In genomic region chr12:102426285-102426684, GRCm38 (mm10) we compare ENCODE assay signal across 11 mouse cellular contexts. TPM values are rescaled to one million over a fixed set of nuclear protein-coding genes. Genes with fewer than 3 reads are reported as not detected.
DNase-seq lines count a peak whose midpoint lies in the region; ATAC-seq lines count a peak whose summit lies in the region.
"Had no signal": no experiment of that assay in that cellular context is flagged by ENCODE, and none has a peak within 500 bp of the region (broad histone marks: within the 10 kb centered on the region; RNA-seq: fewer than 3 reads in every experiment).

No protein-coding gene starts in this region.

- no peaks in the 10 kb centered on the region for H3K27me3 ChIP-seq in heart, embryonic 13.5 days (replicated peaks)
- H3K27me3 ChIP-seq in intestine, embryonic 15.5 days (replicated peaks): no peaks in the 10 kb centered on the region
- no peaks in the 10 kb centered on the region for H3K27me3 ChIP-seq in forebrain, embryonic 12.5 days
- H3K27me3 ChIP-seq: midbrain, embryonic 13.5 days had no signal

- peaks cover 15% of the 10 kb centered on the region for H3K36me3 ChIP-seq in heart, embryonic 13.5 days
- no peaks in the 10 kb centered on the region for H3K36me3 ChIP-seq in intestine, embryonic 15.5 days
- peaks cover 13% of the 10 kb centered on the region; the same call in 1 of the 2 replicates for H3K36me3 ChIP-seq in forebrain, embryonic 12.5 days (replicated peaks)

- no peak overlapping the region for H3K4me2 ChIP-seq in heart, embryonic 13.5 days
- no peak overlapping the region for H3K4me2 ChIP-seq in intestine, embryonic 15.5 days (replicated peaks)
- H3K4me2 ChIP-seq in forebrain, embryonic 12.5 days: no peak overlapping the region
- H3K4me2 ChIP-seq: midbrain, embryonic 13.5 days had no signal

- H3K9me3 ChIP-seq in heart, embryonic 13.5 days: peaks cover 6% of the 10 kb centered on the region; the same call in 1 of the 2 replicates
- no peaks in the 10 kb centered on the region for H3K9me3 ChIP-seq in intestine, embryonic 15.5 days
- H3K9me3 ChIP-seq in forebrain, embryonic 12.5 days: no peaks in the 10 kb centered on the region

- WGBS in heart, embryonic 13.5 days: 67% methylated on average over 7 of the region's 7 CpGs
- WGBS in intestine, embryonic 15.5 days: 86% methylated on average over 7 of the region's 7 CpGs
- 97% methylated on average over 7 of the region's 7 CpGs for WGBS in forebrain, embryonic 12.5 days

- ATAC-seq in heart, embryonic 13.5 days (ENCODE audit: extremely low read depth, insufficient number of reproducible peaks, low FRiP score, low TSS enrichment): peak; percentile 80
- peak; percentile 79 for ATAC-seq in intestine, embryonic 15.5 days
- ATAC-seq in monocyte, adult 5-6 weeks (replicated peaks; ENCODE audit: insufficient number of reproducible peaks, low FRiP score, low TSS enrichment, poor library complexity, severe bottlenecking): peak; percentile 43; the same call in 1 of the 2 replicates
- ATAC-seq in forebrain, embryonic 12.5 days (ENCODE audit: low FRiP score): no peak
- ATAC-seq: midbrain, embryonic 13.5 days had no signal

- H3K9ac ChIP-seq in heart, embryonic 13.5 days: no peak overlapping the region
- H3K9ac ChIP-seq in intestine, embryonic 15.5 days: no peak overlapping the region
- H3K9ac ChIP-seq in forebrain, embryonic 12.5 days: no peak overlapping the region
- H3K9ac ChIP-seq: midbrain, embryonic 13.5 days had no signal

- DNase-seq in heart, postnatal 4 days: no peak
- peak; percentile 85 for DNase-seq in MN1 (ENCODE audit: low spot score)
- DNase-seq in left cerebral cortex, adult 18-20 months (ENCODE audit: low spot score in 2 of 2): no peak
- DNase-seq in cerebellum, adult 8-10 months: no peak
- DNase-seq: gastrocnemius, postnatal 36 days; kidney, adult 18-20 months had no signal

- no peak overlapping the region for H3K4me3 ChIP-seq in heart, embryonic 13.5 days
- no peak overlapping the region for H3K4me3 ChIP-seq in intestine, embryonic 15.5 days (replicated peaks)
- H3K4me3 ChIP-seq in forebrain, embryonic 12.5 days (replicated peaks): no peak overlapping the region
- H3K4me3 ChIP-seq: midbrain, embryonic 13.5 days had no signal

- no peak overlapping the region; the same call in 1 of the 2 replicates for H3K27ac ChIP-seq in heart, embryonic 13.5 days (replicated peaks)
- no peak overlapping the region for H3K27ac ChIP-seq in intestine, embryonic 15.5 days
- no peak overlapping the region for H3K27ac ChIP-seq in forebrain, embryonic 12.5 days
- H3K27ac ChIP-seq: midbrain, embryonic 13.5 days had no signal

- H3K4me1 ChIP-seq in heart, embryonic 13.5 days: peaks cover 40% of the 10 kb centered on the region
- no peaks in the 10 kb centered on the region for H3K4me1 ChIP-seq in intestine, embryonic 15.5 days (replicated peaks)
- no peaks in the 10 kb centered on the region for H3K4me1 ChIP-seq in forebrain, embryonic 12.5 days
- H3K4me1 ChIP-seq: midbrain, embryonic 13.5 days had no signal

RNA-seq across cellular contexts. Expression of gene Lgmn, which starts 13.3 kb away (rescaled TPM):
- polyA plus RNA-seq in heart, embryonic 13.5 days (2015; fragmentation: Nextera tagmentation; extraction: Ambion mirVana): 119 and 122 TPM in 2 replicates
- 10 to 100 TPM; 68.9 to 76.9 TPM for total RNA-seq in heart, postnatal 4 days (2021)
- 81.0 and 84.1 TPM in 2 replicates for polyA plus RNA-seq in intestine, embryonic 15.5 days (2015; fragmentation: Nextera tagmentation; extraction: Ambion mirVana)
- 99.2 to 194 TPM (median 145 TPM) in 3 replicates for total RNA-seq in monocyte, adult 5-6 weeks (2017)
- total RNA-seq in left cerebral cortex, adult 18-20 months (2021): 100 to 1,000 TPM in 1 of 2 experiments, 10 to 100 TPM in 1; 99.1 to 102 TPM
- polyA plus RNA-seq in forebrain, embryonic 12.5 days (2016; fragmentation: Nextera tagmentation; extraction: Ambion mirVana): 47.1 and 47.5 TPM in 2 replicates

RNA-seq across cellular contexts. Expression of gene Golga5, which starts 42.6 kb away (rescaled TPM):
- polyA plus RNA-seq in heart, embryonic 13.5 days (2015; fragmentation: Nextera tagmentation; extraction: Ambion mirVana): 22.3 and 22.8 TPM in 2 replicates
- 10 to 100 TPM; 23.0 to 26.7 TPM for total RNA-seq in heart, postnatal 4 days (2021)
- polyA plus RNA-seq in intestine, embryonic 15.5 days (2015; fragmentation: Nextera tagmentation; extraction: Ambion mirVana): 30.0 and 33.1 TPM in 2 replicates
- 57.5 to 95.6 TPM (median 78.2 TPM) in 3 replicates for total RNA-seq in monocyte, adult 5-6 weeks (2017)
- 10 to 100 TPM; 25.7 to 25.9 TPM for total RNA-seq in left cerebral cortex, adult 18-20 months (2021)
- 32.4 and 34.8 TPM in 2 replicates for polyA plus RNA-seq in forebrain, embryonic 12.5 days (2016; fragmentation: Nextera tagmentation; extraction: Ambion mirVana)
